Mouse (Mus musculus) C2C12 (cell line): ENCODE results near the gene Tmprss9.

Experiments
- CEBPB ChIP-seq: IDR thresholded peaks from one replicate; pipeline ENCODE4 v1.6.1; 2011; ENCODE audit warnings: low read depth, mild to moderate bottlenecking, control low read depth, moderate library complexity
- CTCF ChIP-seq: IDR thresholded peaks from one replicate; pipeline ENCODE4 v1.5.1; 2011; ENCODE audit not compliant: control insufficient read depth, insufficient read depth, insufficient read length
- MAX ChIP-seq: IDR thresholded peaks from one replicate; pipeline ENCODE4 v1.6.1; 2011; ENCODE audit warnings: mild to moderate bottlenecking, control low read depth
- MYOD1 ChIP-seq: IDR thresholded peaks from one replicate; pipeline ENCODE4 v1.6.1; 2011; ENCODE audit warnings: low read depth; ENCODE audit not compliant: control insufficient read depth, insufficient read length
- MYOG ChIP-seq: IDR thresholded peaks from one replicate; pipeline ENCODE4 v1.6.1; 2011; ENCODE audit not compliant: control insufficient read depth, insufficient read length; ENCODE audit errors: extremely low read depth
- USF1 ChIP-seq: IDR thresholded peaks from one replicate; pipeline ENCODE4 v1.6.1; 2011; ENCODE audit warnings: low read depth, mild to moderate bottlenecking, control low read depth, moderate library complexity

GRCm38 (mm10) chr10:80938831-80939550, 67.3 kb downstream of the Tmprss9 start:
- TF ChIP-seq CTCF = no peak
- TF ChIP-seq USF1 = no peak
- TF ChIP-seq CEBPB = no peak
- TF ChIP-seq MYOG = no peak
- TF ChIP-seq MAX = no peak
- no peak for TF ChIP-seq MYOD1
